Mouse (Mus musculus): ENCODE data around the gene Abcc2.

- TF ChIP-seq CTCF (IDR thresholded peaks at IDR 0.05; ENCODE audit: extremely low read depth, insufficient read length, insufficient replicate concordance, low read depth, low read length) (no peak), POLR2A (IDR thresholded peaks at IDR 0.05; ENCODE audit: low read depth, low read length) (no peak)
Observed at GRCm38 (mm10) chr19:43870418-43870817, 88.4 kb downstream of the Abcc2 start.

All from small intestine, adult 2 months (tissue).